Mouse (Mus musculus): ENCODE results near the gene Apoh. TPM values are rescaled to one million over a fixed set of nuclear protein-coding genes. Genes with fewer than 3 reads are reported as not detected.
A peak's percentile ranks its signal among the peaks of the same experiment; 100 is the strongest.

Apoh gene
- total RNA-seq, 2 experiments from 2014 or later = 288 to 727 TPM

DNA sequence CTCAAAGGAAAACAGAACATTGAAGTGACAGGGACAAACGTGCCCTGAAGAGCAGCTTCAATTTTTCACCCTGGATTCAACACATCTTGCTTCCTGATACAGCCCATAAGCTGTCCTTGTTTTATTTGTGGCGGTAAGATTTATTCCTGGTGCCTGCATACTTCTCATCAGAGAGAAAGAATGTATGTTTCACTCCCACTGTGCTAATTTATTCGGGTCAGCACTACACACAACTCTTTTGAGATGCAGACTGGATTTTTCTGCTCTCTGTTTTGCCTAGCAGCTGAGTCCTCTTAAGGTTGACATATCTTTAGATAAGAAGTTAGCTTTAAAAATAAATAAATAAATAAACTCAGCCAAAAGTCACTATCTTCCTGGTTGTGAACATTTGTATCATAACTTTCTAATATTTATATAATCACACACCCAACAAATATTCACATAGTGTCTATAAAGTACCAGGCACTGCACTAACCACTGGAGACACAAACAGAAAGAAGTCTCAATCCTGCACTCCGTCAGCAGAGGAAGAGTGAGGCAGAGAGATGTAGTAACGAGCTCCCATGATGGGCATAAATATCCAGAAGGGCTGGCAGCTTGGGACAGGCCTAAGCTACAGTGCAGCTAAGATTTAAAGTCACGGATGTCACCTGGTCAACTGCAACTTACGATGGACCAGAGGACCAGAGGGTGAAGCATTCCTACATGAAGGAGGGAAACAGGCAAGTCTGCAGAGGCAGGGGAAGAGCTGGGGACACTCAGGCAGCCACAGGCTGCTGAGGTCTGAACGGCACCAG is 9.4 kb upstream of the Apoh start:
- DNase-seq = no peak

- DNase-seq = no peak
Measured at GRCm38 (mm10) chr11:108334658-108335057, 8.5 kb upstream of the Apoh start.

DNA sequence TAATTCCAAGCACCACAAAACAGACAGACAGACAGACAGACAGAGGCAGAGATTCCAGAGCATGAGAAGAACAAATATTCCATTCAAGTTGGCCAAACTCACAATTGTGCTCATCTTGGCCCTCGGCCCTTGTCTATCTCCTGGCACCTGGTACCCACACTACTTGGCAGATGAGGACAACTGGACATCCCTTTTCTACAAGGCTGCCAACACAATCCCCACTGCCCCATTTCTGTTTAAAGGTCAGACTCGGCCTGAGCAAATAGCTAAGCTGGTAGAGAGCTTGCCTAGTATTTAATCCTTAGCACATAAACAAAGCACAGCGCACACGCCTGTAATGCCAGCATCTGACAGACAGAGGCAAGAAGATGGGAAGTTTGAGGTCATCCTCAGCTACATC is 7.6 kb upstream of the Apoh start:
- DNase-seq = peak; percentile 6

DNA sequence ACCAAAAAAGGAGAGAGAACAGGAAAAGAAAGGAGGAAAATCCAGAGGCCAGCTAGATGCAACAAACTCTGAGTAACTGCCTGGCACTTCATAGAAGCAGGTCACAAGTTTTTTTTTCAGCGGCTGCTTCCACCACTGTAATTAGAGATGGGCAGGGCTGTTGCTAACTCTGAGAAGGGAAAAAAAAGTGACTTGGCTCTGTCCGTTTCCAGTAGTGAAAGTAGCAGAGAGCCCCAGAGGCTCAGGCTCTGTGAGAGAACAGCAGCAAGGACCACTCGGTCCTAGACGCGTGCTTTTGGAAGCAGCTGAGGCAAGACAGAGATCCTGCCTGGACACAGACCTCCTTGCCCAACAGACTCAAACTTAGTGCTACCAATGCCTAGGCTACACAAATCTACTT is 6.7 kb upstream of the Apoh start:
- DNase-seq = no peak

GRCm38 (mm10) chr11:108340293-108340692 is 2.9 kb upstream of the Apoh start:
- no peak for DNase-seq

GRCm38 (mm10) chr11:108341783-108342182 is 1.4 kb upstream of the Apoh start:
- DNase-seq = no peak

GRCm38 (mm10) chr11:108343789-108344462 is 772 bp downstream of the Apoh start, which contains the start of gene Prkca:
TSS of gene Prkca (minus strand) at chr11:108343928.
- DNase-seq = peak; percentile 96

DNA sequence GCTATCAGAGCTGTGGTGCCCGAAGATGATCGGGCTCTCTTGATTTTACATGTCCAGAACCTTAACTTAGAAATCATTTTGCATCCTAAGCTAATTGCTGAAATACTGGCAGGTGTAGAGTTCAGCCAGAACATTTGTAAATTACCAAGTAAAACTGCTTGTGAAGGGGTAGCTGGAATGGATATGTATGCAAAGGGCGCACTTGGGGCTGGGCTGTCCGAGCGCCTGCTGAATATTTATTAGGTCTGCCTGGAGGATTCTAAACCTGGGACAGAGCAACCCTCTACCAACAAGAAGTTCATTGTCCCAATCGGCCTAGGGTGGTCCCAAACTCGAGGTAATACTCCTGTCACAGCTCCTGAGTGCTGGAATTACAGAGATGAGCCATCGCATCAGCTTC is 1.6 kb downstream of the Apoh start:
- no peak for DNase-seq

- no peak for DNase-seq
Measured at GRCm38 (mm10) chr11:108345321-108345720, 2.2 kb downstream of the Apoh start.

DNA sequence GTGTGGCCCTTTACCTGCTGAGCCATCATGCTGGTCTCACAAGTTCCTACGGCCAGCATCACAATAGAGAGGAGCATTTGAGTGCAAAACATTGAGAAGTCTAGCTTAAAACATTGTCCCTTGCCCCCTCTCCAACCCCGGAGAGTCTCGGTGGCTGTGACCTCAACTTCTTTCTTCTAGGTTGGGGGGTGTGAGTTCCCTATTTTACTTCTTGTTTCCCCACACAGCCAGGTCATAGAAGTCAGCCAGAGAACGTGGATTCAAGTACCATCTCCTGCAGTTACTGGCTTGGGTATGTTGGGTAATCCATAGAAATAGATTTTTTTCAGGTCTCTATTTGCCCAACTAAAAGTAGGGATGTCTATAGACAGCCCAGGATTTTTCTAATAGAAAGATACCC is 7.6 kb downstream of the Apoh start:
- DNase-seq = no peak

GRCm38 (mm10) chr11:108352842-108353388 is 9.8 kb downstream of the Apoh start:
- no peak for DNase-seq

GRCm38 (mm10) chr11:108356020-108356419 is 12.9 kb downstream of the Apoh start:
- DNase-seq = no peak

DNA sequence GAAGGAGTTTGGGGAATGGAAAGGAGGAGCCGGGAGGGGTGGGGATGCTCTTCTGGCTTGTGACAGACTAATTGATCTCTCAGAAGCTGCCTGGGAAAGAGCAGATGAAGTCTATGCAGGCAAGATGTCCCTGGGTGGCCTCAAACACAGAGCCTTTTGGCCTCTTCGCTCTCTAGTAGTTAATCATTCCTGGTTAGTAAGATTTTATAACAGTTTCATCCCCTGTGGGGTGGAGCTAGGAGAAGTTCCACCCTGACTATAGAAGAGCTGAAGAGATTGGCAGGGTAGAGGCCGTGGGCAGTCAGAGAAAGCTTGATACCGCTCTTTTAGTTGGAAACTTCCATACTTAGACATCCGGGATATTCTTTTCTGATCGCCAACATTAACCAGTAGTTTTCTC is 15.8 kb downstream of the Apoh start:
- no peak for DNase-seq

DNA sequence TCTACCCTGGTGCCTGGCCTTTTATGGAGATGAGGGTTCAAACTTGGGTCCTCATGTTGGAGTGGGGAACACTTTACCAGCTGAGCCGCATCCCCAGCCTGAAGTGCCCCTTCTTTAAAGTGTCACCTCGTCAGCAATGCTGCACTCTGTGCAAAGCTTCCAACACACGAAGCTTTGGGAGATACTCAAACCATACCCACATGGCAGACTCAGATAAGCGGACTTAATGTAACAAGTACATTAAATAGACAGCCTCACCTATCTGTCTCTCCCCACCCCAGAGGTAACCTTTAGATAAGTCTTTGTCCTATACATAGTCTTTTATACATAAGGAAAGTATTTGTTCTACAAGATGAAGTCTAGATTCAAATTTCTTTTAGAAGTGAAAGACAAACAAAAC is 17.8 kb downstream of the Apoh start:
- DNase-seq = no peak

GRCm38 (mm10) chr11:108362965-108363364 is 19.8 kb downstream of the Apoh start:
- DNase-seq = no peak

DNA sequence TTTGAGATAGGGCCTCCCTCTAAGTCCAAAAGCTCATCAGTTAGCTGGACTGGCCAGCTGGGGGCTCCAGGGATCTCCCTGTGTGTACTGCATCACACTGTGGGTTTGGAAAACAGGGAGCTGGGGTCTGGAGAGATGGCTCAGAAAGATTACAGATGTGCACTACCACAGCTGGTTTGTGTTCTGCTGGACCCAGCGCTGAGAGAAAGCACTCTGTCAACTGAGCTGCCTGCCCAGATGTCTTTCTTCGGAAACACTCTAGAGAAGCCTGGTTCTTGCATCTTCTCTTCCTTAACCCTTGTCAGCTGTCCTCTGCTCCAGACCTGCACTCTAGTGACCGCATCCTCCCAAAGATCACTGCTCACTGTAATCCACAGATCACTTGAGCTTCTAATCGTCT is 20.8 kb downstream of the Apoh start:
- no peak for DNase-seq

- DNase-seq = peak; percentile 59
Measured at GRCm38 (mm10) chr11:108364945-108365589, 21.9 kb downstream of the Apoh start.

- DNase-seq = no peak
Measured at GRCm38 (mm10) chr11:108365600-108365999, 22.4 kb downstream of the Apoh start.

DNA sequence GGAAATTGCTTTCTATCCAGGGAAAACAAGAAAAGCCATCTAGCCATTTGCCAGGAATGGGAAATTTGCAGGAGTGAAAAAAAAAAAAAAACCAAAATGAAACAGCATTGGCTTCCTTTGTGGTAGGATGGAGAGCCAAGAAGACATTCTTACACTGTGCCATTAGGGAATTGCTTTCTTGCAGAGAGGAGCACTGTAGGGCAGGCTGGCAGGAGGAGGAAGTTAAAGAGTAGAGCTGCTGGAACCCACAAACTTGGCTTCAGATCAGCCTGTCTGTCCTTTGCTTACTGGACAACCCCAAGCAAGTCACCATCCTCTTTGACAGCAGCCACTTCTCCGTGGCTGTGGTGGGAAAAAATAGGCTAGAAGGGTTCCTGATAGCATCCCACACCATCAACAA is 23.9 kb downstream of the Apoh start:
- no peak for DNase-seq

DNA sequence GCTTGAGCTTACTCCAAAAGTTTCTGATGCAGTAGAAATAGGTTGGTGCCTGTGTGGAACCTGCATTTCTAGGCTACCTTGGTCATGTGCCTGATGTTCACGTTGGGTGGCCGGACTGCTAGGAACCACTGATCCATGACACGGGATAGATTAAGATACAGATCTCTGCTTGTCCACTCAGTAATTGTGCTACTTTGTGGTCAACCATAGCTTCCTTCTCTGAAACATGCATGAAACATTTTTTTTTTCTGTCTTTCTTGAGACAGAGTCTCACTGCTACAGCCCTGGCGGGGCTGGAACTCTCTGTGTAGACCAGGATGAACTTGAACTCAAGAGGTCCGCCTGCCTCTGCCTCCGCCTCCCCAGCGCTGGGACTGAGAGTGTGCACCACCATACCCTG is 33.7 kb downstream of the Apoh start:
- DNase-seq = no peak

- peak; percentile 83 for DNase-seq
Measured at GRCm38 (mm10) chr11:108377680-108378362, 34.7 kb downstream of the Apoh start.

GRCm38 (mm10) chr11:108378363-108378751 is 35.2 kb downstream of the Apoh start:
- DNase-seq = no peak
